Mouse (Mus musculus) embryo, embryonic 9.5 days (tissue): Measurements from ENCODE around the gene Igf2r.

Experiments
- DNase-seq: peaks from one replicate; pipeline ENCODE4 v3.0.0-alpha.2; 2017; ENCODE audit errors: extremely low spot score

Gene Igf2r

DNA sequence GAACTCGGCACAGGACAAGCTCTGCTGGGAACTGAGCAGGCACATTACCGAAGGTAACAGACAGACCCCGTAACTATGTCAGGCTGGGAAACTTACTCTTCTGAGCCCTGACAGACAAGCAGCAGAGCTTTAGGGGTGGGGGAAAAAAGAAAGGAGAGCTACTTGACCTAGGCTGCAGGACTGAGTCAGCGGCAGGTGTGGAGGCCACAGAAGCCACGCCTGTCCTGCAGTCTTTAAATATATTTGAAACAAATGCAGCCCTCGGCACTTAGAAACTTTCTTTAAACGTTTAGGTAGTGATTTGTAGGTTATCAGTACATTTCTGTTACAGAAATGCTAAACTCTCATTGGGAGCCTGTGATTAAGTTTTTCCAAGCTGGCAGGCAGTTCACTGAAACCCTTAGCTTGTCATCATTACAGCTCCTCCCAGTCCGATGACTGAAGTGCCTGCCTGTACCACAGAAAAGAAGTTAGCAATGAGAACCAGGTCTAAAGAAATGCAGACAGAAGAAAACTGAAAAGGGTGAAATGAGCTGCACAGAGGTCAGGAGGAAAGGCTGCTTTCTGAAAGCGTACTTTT is 18.8 kb downstream of the Igf2r start:
- no peak for DNase-seq

DNA sequence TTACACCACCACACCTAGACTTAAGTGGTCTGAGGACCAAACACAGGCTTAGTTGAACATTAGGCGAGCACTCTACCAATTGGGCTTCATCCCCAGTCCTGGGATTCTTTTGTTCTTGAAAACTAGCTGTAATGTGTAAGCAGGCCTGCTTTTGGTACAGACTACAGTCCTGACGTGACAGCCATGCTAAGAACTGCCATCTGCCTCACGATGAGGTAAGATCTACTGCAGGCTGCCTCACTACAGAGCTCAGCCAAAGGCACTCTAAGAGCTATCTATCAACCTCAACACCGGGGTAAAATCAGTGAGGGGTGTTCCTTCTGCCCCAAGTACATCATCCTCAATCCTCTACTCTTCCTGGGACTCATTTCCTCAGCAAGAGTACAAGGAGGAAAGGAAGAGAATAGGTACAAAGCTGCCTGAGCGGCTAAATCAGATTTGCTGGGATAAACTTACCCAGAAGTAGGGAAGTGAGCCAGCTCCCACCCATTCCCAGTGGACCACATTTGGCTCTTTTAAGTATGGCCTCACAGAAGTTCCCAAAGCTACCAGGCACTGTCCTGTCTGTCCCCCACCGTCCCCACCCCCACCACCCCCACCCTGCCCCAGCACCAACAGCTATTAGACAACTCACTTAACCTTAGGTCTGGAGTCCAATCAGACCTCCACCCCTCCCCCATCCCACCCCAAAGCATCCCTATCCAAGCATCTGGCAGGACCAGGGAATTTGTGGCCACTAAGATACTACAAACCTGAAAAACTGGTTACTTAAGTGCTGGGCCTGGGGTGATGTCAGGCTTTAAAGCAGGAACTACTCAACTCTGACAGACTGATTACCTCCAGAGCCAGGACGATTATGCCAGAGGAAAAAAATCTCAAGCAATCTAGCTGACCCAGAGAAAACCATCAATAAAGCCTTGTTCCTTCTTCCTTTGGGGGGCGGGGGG is 19.8 kb downstream of the Igf2r start:
- peak; percentile 53 for DNase-seq

DNA sequence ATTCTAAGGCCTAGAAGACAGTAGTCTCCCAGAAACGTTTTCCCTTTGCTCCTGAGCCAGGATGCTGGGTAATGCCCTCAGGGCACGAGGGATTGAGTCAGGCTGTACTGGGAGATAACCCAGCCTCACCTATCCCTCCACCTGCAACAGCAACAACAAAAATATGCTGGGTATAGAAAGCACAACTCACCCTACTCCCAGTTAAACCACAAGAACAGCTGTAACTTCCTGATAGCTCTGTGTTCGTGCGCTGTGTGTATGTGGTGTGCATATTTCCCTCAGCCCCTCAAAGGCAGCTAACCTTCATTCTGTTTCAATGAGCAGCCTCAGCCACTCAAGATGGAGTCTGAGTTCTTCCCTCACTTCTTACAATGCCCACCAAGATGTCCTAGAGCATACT is 23.7 kb downstream of the Igf2r start:
- no peak for DNase-seq

DNA sequence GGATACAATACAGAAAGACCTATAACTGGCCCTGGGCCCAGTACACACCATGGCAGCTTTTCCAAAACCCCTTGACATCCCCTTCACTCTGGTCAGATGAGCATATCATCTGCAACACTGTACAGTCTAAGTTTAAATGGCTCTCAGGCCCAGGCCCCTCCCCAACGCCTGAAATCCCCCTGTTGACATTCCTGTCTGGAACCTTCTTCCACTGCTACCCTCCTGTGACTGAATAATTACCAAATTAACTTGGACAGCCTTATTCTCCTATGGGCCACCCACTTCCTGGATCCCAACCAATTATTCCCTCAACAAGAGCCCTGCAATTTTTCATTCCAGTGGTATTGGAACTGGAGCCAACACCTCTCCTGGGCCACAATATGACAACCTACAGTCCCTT is 25.4 kb downstream of the Igf2r start:
- DNase-seq, result no peak

DNA sequence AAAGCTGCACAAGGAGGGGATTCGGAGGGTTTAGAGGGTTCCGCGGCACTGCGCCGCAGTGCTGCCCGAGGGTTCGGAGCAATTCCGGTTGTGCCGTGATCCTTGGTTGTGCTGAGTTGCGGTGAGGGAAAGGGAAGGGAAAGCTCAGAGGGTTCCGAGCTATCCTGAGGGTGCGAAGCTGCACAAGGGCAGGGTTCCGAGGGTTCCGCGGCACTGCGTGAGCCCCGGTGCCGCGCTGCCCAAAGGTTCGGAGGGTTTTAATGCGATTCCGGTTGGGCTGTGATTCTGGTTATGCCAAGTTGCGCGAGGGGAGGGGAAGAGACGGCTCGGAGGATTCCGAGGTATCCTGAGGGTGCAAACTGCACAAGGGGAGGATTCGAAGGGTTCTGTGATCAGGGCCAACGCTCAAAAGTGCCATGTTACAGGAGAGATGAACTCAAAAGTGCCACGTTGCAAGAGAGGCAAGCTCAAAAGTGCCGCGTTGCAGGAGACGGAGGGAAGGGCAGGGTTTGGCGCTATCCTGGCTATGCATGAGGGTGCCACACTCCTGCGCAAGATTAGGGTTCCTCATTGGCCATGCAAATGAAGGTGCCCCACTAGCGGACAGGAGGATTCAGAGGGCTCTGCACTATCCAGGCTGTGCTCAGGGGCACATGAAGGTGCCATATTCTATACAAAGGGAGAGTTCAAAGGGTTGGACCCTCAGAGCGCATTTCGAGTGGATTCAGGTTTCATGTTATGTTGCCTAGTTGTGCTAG is 27.1 kb downstream of the Igf2r start:
- DNase-seq, result no peak

DNA sequence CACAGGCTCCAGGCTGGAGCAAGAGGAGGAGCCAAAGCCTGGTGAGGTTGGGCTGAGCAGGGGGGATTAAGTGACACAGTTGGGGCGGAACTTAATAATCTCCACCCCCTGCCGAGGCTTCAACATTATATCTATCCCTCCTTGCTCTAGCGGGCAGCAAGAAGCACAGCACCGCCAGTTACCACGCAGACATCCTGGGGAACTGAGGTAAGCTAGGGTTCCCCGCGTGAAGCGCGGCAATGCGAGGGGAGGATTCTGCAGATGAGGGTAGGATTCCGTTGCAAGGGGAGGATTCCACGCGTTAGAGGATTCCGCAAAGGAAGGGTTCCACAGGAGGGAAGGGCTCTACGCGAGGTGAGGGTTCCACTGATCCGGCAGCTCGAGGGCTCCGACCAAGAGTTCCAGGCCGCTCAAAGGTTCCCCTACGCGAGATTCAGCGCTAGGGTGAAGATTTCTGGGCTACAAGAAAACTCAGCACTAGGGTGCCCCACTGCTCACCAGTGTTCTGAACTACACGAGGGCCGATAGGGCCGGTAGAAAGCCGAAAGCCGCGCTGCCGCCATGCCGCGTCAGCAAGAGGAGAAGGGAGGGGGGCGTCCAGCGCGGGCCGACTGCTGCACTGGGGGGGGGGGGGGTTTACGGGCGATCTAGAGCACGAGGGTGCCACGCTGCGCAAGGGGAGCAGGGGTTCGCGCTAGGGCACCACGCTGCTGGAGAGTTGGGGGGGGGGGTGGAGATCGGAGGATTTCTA is 28.1 kb downstream of the Igf2r start:
- DNase-seq, result peak; percentile 74

DNA sequence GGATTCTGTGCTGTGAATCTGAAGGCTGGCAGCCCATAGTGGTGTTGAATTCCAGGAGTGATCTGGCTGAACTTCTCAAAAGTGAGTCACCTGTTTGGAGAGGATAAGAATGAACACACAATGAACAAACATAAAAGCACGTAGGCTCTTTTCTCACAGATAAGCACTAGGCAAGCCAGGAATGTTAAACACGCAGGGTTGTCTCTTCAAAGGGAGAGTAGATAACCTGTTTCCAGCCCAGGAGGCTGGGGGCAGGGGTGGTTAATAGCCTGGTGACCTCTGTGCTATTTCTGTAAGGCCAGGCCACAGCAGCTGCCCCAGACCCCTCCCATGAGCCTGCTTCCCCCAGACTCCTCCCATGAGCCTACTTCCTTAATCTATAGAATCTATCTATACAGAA is 29.1 kb downstream of the Igf2r start:
- no peak for DNase-seq

DNA sequence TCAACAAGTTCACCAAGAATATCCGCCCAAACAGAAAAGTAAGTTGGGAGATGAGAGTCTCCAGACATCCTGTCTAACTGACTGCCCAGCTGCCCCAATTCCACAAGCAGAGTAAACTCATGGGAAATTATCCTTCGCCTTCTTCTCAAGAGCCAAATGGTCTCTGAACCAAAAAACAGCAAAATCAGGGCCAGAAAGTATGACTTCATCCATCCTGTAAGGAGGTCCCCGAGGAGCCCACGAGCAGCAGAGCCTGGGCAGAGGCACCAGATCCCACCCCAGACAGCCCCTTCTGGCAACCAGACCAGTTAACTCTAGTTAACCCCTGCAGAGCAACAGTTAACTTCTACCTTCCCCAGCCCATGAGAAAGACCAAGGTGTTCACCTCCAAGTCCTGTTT is 29.9 kb downstream of the Igf2r start:
- DNase-seq, result no peak

DNA sequence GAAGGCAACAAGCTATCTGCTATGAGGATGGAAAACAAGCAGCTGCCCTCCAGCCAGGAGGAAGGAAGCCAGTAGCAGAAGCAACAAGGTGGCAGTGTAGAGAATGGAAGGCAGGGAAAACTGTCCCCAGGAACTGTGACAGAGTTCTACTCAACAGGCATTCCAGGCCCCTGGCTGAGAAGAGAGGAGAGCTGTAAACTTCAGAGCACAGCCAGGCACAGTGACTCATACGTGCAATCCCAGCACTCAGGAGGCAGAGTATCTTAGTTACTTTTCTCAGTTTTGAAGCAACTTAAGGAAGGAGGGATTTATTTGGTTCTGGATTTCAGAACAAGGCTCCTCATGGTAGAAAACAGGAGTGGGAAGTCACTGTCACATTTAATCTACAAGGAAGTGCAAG is 31.5 kb downstream of the Igf2r start:
- DNase-seq, result no peak

DNA sequence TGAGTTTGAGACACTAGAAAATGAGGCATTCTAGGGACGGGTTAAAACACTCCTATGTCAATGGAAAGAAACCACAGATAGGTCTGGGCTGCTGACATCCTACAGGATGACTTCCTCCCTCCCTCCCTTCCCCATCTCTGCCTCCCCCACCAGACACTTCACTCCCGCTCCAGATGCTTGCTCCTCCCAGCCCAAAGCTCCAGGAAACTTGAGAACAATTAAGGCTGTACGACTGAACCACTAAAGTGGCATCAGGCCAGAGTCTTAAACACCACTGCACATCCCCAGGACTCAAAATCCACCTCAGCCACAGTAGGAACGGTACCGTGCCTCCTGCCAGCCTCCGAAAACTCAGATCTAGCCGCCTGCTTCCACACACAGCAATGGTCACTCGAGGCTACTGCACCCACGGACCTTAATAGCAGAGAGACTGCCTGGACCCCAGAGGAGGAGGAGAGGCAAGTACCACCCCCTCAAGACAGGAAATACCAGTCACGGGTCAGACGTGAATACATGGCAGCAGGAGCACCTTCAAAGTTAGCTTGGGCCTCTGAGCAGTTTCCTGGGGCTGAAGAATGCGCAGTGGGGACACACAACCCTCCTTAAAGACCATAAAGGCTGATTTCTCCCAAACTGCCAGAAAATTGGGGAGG is 35.1 kb downstream of the Igf2r start:
- DNase-seq, result no peak

DNA sequence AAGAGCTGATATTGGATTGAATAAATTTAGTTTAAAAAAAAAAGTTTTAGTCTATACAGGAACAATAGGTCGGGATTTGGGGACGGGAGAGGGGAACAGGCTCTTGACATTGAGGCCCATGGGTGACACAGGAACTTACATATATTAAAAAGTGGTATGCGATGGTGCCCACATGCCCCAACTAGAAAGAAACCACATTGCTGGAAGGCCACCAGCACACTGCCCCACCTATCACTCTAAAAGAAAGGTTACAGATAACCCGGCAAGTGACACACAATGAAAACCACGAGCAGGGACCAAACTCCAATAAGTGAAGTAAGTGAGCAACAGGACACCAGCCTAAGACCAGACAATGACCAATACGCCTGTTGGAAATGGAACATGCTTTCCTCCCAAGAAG is 36.3 kb downstream of the Igf2r start:
- DNase-seq, result no peak

DNA sequence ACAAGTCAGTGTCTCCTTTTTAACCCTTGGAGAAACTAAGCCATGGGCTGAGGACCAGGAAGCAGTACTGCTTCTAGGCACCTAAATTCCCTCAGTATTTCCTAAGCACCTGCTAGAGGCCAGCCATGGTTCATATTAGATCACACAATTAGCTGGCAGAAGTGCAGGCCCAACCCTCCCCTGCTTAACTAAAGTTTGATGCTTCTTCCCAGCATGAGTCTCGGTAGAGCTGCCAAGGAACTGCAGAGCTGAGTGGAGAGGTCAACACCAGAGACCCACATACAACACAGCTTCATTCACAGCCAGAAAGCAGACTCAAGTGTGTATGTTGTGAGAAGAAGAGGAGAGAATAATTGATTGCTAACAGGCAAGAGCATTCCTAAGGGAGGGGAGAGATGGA is 40.9 kb downstream of the Igf2r start:
- DNase-seq, result no peak

DNA sequence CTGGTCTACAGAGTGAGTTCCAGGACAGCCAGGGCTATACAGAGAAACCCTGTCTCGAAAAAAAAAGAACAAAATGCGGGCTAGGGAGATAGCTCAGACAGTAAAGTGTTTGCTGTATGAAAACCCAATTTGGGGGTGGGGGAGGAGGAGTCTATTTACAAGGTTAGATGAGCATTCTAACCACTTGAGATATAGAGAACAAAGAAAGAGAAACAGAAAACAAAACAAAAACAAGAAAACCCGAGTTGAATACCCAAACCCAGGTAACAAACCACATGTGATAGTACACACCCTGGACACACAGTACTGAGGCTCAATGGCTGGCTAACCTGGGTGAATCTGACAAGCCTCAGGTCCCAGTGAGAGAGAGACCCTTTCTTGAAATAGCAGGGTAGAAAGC is 41.7 kb downstream of the Igf2r start:
- DNase-seq, result no peak

DNA sequence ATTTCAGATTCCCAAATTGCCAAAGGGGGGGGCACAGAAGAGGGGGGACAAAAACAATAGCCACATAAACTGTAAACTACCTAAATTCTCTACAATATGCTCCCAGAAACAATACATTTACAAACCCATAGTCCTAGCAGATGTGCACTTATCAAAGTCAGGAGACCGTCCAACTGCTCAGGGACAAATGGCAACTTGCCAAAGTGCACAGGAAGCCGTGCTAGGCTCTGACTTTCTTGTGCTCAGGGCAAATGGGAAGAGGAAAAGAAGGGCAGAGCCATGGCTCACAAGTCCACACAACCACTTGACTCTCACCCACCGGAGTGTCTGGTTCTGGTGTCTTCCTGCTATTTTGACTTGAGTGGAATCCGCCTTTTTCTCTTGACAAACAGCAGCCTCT is 43.6 kb downstream of the Igf2r start:
- DNase-seq, result no peak

DNA sequence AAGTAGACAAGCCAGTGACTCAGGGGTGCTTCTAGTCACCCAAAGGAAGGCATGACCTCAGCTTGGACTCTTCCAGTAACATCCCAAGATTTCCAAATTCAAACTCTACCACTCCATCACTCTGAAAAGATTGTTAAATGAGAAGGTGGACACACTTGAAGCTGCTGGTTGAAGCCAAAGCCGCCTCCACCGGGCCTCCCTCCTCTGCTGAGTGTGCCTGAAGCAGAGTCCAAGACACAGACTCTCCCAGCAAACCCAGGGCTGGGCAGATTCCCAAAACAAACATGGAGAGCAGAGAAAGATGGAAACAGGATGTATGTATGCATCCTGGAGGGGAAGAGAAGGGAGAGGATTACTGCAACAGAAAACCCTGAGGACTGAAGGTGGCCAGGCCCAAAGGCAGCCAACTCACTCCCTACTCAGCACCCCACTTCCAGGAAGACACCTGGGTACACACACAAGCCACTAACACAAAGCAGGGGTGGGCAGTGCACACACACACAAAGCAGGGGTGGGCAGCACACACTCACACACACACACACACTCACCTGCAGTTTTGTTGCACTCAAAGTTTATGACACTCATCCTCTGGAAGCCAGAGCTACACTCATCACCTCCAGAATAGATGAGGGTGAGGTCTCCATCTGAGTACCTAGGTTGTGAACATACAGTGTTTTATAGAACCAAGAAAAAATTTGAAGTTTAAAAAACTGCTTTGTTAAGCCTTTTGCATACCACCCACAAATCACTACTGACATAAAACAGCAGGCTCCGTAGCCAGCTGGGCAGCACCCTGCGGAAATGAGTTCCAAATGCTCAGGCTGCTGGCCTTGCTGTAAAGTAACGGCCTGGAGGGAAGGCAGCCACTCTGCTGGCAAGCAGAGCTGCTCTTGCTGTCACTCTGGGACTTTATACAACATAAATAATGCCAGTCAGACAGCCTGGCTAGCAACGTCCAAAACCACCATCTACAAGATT is 44.4 kb downstream of the Igf2r start:
- peak; percentile 27 for DNase-seq

DNA sequence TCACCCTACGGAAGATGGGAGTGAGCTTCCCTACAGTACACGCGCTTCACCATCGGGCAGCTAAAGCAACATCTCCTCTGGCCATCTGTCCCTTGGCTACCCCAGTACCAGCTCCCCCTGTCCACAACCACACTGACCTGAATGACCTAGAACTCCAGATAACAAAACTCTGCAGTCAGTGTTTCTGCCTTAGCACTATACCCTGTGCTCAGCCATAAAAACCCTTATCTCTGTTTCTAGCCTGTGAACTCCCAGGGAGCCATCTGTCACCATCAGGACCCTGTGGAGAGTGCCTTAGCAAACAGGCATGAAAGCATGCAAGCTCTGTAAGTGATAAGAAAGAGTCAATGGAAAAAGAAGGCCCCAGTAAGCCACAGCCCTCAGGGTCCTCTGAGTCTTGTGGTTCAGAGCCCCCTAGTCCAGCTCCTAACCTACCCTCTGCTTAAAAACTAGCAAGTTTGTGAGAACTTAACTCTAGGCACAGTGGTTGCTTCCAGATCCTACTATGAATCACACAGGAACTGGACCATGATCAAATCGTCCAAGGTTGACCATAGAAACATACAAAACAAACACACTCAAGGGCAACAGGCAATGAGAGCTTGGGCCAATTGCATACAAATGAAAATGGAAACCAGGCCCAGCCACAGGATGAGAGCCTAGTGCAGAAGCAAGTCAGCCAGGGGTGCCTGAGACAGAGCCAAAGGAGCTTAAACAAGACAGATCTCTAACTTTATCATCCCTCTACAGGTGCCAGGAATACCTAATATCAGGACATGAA is 45.3 kb downstream of the Igf2r start:
- DNase-seq, result no peak

DNA sequence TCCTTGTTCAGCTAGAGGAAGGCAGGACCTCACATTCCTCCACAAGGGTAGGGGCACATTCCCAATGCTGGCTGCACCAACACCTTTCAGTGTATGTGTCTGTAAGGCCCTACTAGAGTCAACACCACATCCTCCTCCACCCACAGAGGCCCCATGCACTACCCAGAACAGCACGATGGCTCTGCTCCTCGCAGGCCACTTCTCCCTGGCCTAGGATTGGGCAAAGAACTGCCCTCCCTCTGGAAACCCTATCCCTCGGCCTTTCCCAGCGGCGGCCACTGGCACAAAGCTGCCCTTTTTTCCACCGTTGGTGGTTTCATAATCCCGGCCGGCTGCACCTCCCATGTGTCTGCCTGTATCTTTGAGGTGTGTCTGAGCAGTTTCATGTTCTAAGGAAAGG is 46.8 kb downstream of the Igf2r start:
- DNase-seq, result no peak

DNA sequence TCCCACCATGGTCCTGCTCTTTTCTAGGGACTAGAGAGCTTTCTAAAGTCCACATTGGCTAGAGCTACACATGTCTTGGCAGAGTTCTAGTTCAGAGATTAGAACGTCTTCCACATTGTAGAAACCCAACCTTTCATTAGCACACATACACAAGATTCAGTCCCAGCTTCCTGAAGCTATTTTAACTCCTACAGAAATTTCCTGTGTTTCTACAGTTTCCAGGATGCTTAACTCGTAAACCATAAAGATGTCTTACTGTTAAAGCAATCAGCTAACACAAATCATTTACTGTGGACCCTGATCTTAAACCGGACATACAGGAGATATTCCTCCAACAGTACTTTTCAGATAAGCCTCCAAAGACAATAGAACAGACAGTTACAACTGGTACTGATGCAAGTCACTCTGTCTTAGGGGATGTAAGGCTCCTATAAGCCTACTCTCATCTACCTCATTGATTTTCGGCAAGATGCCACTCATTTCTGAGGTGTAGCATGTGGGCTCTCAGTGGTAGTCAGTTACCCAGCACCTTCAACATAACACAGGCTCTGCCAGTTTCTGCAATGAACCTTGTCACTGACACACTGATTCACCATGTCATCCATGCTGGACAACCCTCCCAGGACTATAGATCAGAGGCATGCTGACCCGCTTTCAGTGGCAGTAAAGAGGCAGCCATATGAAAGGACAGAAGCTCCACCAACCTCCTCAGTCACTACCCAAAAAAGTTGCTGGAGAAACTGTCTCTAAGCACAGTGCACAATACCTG is 48.2 kb downstream of the Igf2r start:
- no peak for DNase-seq

DNA sequence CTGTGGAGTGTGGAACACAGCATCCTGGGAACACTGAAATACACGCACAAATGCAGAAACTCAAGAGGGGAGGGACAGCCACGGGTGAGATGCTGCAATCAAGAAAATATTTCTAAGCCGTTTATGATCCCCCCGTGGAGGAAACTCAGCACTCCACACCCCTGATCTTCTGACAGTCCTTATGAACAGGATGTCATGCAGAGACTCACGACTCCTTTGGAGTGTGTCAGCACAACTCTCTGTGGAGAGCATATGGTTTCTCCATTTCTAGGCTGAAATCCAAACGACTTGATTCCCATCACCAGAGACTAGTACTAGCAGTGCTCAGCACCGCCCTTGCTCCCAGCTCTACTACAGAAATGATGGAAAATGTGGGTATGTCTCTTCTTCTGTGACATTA is 51.2 kb downstream of the Igf2r start:
- DNase-seq, result no peak
